Mouse (Mus musculus): Measurements from ENCODE around the gene Rsrc1. TPM values are rescaled to one million over a fixed set of nuclear protein-coding genes. Genes with fewer than 3 reads are reported as not detected.
A peak's percentile ranks its signal among the peaks of the same experiment; 100 is the strongest.

Rsrc1 gene
- polyA plus RNA-seq (2015; fragmentation: Nextera tagmentation; extraction: Ambion mirVana): 21.3 and 25.7 TPM in 2 replicates

GRCm38 (mm10) chr3:66981101-66981661, at the start of gene Rsrc1:
Gene Rsrc1 (plus strand): TSS chr3:66981390.
- Histone ChIP-seq H3K36me3 (ENCODE audit: control insufficient read depth, insufficient read depth, low read length) (no peaks in the 10 kb centered on the region), H3K27ac (ENCODE audit: low read length) (no peak within 1 kb of the TSS), H3K9ac (ENCODE audit: low read length) (peak within 1 kb of the TSS; percentile 52; the same call in 1 of the 2 replicates), H3K27me3 (ENCODE audit: control insufficient read depth, insufficient read depth, low read length) (peaks cover 63% of the 10 kb centered on the region), H3K9me3 (replicated peaks; ENCODE audit: control insufficient read depth, low read length) (no peaks in the 10 kb centered on the region), H3K4me3 (replicated peaks; ENCODE audit: low read length) (peak within 1 kb of the TSS; percentile 55), H3K4me1 (ENCODE audit: control insufficient read depth, insufficient read depth, low read length) (peaks cover 11% of the 10 kb centered on the region), H3K4me2 (ENCODE audit: low read depth, low read length) (peak within 1 kb of the TSS; percentile 78)
- 1% methylated on average over 50 of the region's 62 CpGs for WGBS
- ATAC-seq (ENCODE audit: insufficient read depth, low FRiP score): peak; percentile 53

GRCm38 (mm10) chr3:66939675-66940074, 41.5 kb upstream of the Rsrc1 start:
- H3K9me3 ChIP-seq (replicated peaks; ENCODE audit: control insufficient read depth, low read length): no peaks in the 10 kb centered on the region
- no peaks in the 10 kb centered on the region for H3K36me3 ChIP-seq (ENCODE audit: control insufficient read depth, insufficient read depth, low read length)
- 54% methylated on average over 10 of the region's 10 CpGs for WGBS
- H3K27me3 ChIP-seq (ENCODE audit: control insufficient read depth, insufficient read depth, low read length): no peaks in the 10 kb centered on the region
- no peak for ATAC-seq (ENCODE audit: insufficient read depth, low FRiP score)
- no peak overlapping the region for H3K9ac ChIP-seq (ENCODE audit: low read length)
- H3K4me1 ChIP-seq (ENCODE audit: control insufficient read depth, insufficient read depth, low read length): no peaks in the 10 kb centered on the region
- no peak overlapping the region for H3K27ac ChIP-seq (ENCODE audit: low read length)
- H3K4me2 ChIP-seq (ENCODE audit: low read depth, low read length): no peak overlapping the region
- H3K4me3 ChIP-seq (replicated peaks; ENCODE audit: low read length): no peak overlapping the region

GRCm38 (mm10) chr3:66955126-66955525, 26.1 kb upstream of the Rsrc1 start:
- H3K4me3 ChIP-seq (replicated peaks; ENCODE audit: low read length): no peak overlapping the region

GRCm38 (mm10) chr3:66959972-66960371, 21.2 kb upstream of the Rsrc1 start:
- no peak overlapping the region for H3K4me2 ChIP-seq (ENCODE audit: low read depth, low read length)
- H3K27ac ChIP-seq (ENCODE audit: low read length): no peak overlapping the region
- 51% methylated on average over 5 of the region's 5 CpGs for WGBS
- H3K27me3 ChIP-seq (ENCODE audit: control insufficient read depth, insufficient read depth, low read length): no peaks in the 10 kb centered on the region
- no peaks in the 10 kb centered on the region for H3K9me3 ChIP-seq (replicated peaks; ENCODE audit: control insufficient read depth, low read length)
- no peak overlapping the region for H3K9ac ChIP-seq (ENCODE audit: low read length)
- no peak overlapping the region for H3K4me3 ChIP-seq (replicated peaks; ENCODE audit: low read length)
- no peaks in the 10 kb centered on the region for H3K36me3 ChIP-seq (ENCODE audit: control insufficient read depth, insufficient read depth, low read length)
- no peaks in the 10 kb centered on the region for H3K4me1 ChIP-seq (ENCODE audit: control insufficient read depth, insufficient read depth, low read length)
- ATAC-seq (ENCODE audit: insufficient read depth, low FRiP score): no peak

More at GRCm38 (mm10) chr3:66955126-66955525, 26.1 kb upstream of the Rsrc1 start:
- Histone ChIP-seq H3K4me2 (ENCODE audit: low read depth, low read length) (no peak overlapping the region), H3K9ac (ENCODE audit: low read length) (no peak overlapping the region), H3K36me3 (ENCODE audit: control insufficient read depth, insufficient read depth, low read length) (no peaks in the 10 kb centered on the region), H3K4me1 (ENCODE audit: control insufficient read depth, insufficient read depth, low read length) (no peaks in the 10 kb centered on the region), H3K9me3 (replicated peaks; ENCODE audit: control insufficient read depth, low read length) (no peaks in the 10 kb centered on the region), H3K27ac (ENCODE audit: low read length) (no peak overlapping the region), H3K27me3 (ENCODE audit: control insufficient read depth, insufficient read depth, low read length) (no peaks in the 10 kb centered on the region)
- 47% methylated on average over 2 of the region's 2 CpGs for WGBS
- no peak for ATAC-seq (ENCODE audit: insufficient read depth, low FRiP score)

GRCm38 (mm10) chr3:66964884-66965283, 16.3 kb upstream of the Rsrc1 start:
- Histone ChIP-seq H3K9me3 (replicated peaks; ENCODE audit: control insufficient read depth, low read length) (no peaks in the 10 kb centered on the region), H3K9ac (ENCODE audit: low read length) (no peak overlapping the region), H3K27me3 (ENCODE audit: control insufficient read depth, insufficient read depth, low read length) (peaks cover 12% of the 10 kb centered on the region), H3K27ac (ENCODE audit: low read length) (no peak overlapping the region), H3K4me1 (ENCODE audit: control insufficient read depth, insufficient read depth, low read length) (no peaks in the 10 kb centered on the region), H3K4me2 (ENCODE audit: low read depth, low read length) (no peak overlapping the region), H3K36me3 (ENCODE audit: control insufficient read depth, insufficient read depth, low read length) (no peaks in the 10 kb centered on the region), H3K4me3 (replicated peaks; ENCODE audit: low read length) (no peak overlapping the region)
- no peak for ATAC-seq (ENCODE audit: insufficient read depth, low FRiP score)
- 43% methylated on average over 3 of the region's 3 CpGs for WGBS

- no peak overlapping the region for H3K4me2 ChIP-seq (ENCODE audit: low read depth, low read length)
- no peak overlapping the region for H3K9ac ChIP-seq (ENCODE audit: low read length)
- 70% methylated on average over 4 of the region's 4 CpGs for WGBS
- H3K27me3 ChIP-seq (ENCODE audit: control insufficient read depth, insufficient read depth, low read length): peaks cover 33% of the 10 kb centered on the region
- no peak overlapping the region for H3K27ac ChIP-seq (ENCODE audit: low read length)
- no peak overlapping the region for H3K4me3 ChIP-seq (replicated peaks; ENCODE audit: low read length)
- H3K36me3 ChIP-seq (ENCODE audit: control insufficient read depth, insufficient read depth, low read length): no peaks in the 10 kb centered on the region
- no peak for ATAC-seq (ENCODE audit: insufficient read depth, low FRiP score)
- no peaks in the 10 kb centered on the region for H3K4me1 ChIP-seq (ENCODE audit: control insufficient read depth, insufficient read depth, low read length)
- H3K9me3 ChIP-seq (replicated peaks; ENCODE audit: control insufficient read depth, low read length): no peaks in the 10 kb centered on the region
Measured at GRCm38 (mm10) chr3:66967508-66967907, 13.7 kb upstream of the Rsrc1 start.

- no peak overlapping the region for H3K9ac ChIP-seq (ENCODE audit: low read length)
- no peaks in the 10 kb centered on the region for H3K9me3 ChIP-seq (replicated peaks; ENCODE audit: control insufficient read depth, low read length)
- H3K36me3 ChIP-seq (ENCODE audit: control insufficient read depth, insufficient read depth, low read length): no peaks in the 10 kb centered on the region
- peaks cover 6% of the 10 kb centered on the region for H3K4me1 ChIP-seq (ENCODE audit: control insufficient read depth, insufficient read depth, low read length)
- no peak for ATAC-seq (ENCODE audit: insufficient read depth, low FRiP score)
- no peak overlapping the region for H3K4me3 ChIP-seq (replicated peaks; ENCODE audit: low read length)
- H3K27ac ChIP-seq (ENCODE audit: low read length): no peak overlapping the region
- H3K27me3 ChIP-seq (ENCODE audit: control insufficient read depth, insufficient read depth, low read length): peaks cover 53% of the 10 kb centered on the region
- no peak overlapping the region for H3K4me2 ChIP-seq (ENCODE audit: low read depth, low read length)
- WGBS: 7% methylated on average over 10 of the region's 10 CpGs
Measured at GRCm38 (mm10) chr3:66970261-66970660, 10.9 kb upstream of the Rsrc1 start.

GRCm38 (mm10) chr3:66970661-66971331, 10.4 kb upstream of the Rsrc1 start:
- peaks cover 53% of the 10 kb centered on the region for H3K27me3 ChIP-seq (ENCODE audit: control insufficient read depth, insufficient read depth, low read length)
- no peaks in the 10 kb centered on the region for H3K36me3 ChIP-seq (ENCODE audit: control insufficient read depth, insufficient read depth, low read length)
- H3K4me3 ChIP-seq (replicated peaks; ENCODE audit: low read length): no peak overlapping the region
- H3K4me2 ChIP-seq (ENCODE audit: low read depth, low read length): no peak overlapping the region
- H3K9ac ChIP-seq (ENCODE audit: low read length): no peak overlapping the region
- 2% methylated on average over 29 of the region's 29 CpGs for WGBS
- H3K4me1 ChIP-seq (ENCODE audit: control insufficient read depth, insufficient read depth, low read length): peaks cover 6% of the 10 kb centered on the region
- no peak for ATAC-seq (ENCODE audit: insufficient read depth, low FRiP score)
- no peak overlapping the region for H3K27ac ChIP-seq (ENCODE audit: low read length)
- no peaks in the 10 kb centered on the region for H3K9me3 ChIP-seq (replicated peaks; ENCODE audit: control insufficient read depth, low read length)

GRCm38 (mm10) chr3:66972191-66972950, 8.8 kb upstream of the Rsrc1 start:
- H3K36me3 ChIP-seq (ENCODE audit: control insufficient read depth, insufficient read depth, low read length): no peaks in the 10 kb centered on the region
- H3K4me2 ChIP-seq (ENCODE audit: low read depth, low read length): no peak overlapping the region
- H3K4me3 ChIP-seq (replicated peaks; ENCODE audit: low read length): no peak overlapping the region
- ATAC-seq (ENCODE audit: insufficient read depth, low FRiP score): no peak
- no peaks in the 10 kb centered on the region for H3K9me3 ChIP-seq (replicated peaks; ENCODE audit: control insufficient read depth, low read length)
- WGBS: 4% methylated on average over 16 of the region's 16 CpGs
- no peak overlapping the region for H3K27ac ChIP-seq (ENCODE audit: low read length)
- H3K9ac ChIP-seq (ENCODE audit: low read length): no peak overlapping the region
- peaks cover 6% of the 10 kb centered on the region for H3K4me1 ChIP-seq (ENCODE audit: control insufficient read depth, insufficient read depth, low read length)
- H3K27me3 ChIP-seq (ENCODE audit: control insufficient read depth, insufficient read depth, low read length): peaks cover 64% of the 10 kb centered on the region
